Mouse (Mus musculus) midbrain, embryonic 14.5 days (tissue): ENCODE measurements at regions not wholly inside any gene's neighbourhood (a gene's known extent, or its start where the extent isn't known, plus 50 kb on each side); places are given as distances from the start of the nearest gene placed in this dataset.

Source experiments
- ATAC-seq: fragments of 200-750 bp; cut with Nextera tagmentation; 2 replicates; pipeline ENCODE4 v1.8.0; 2017; ENCODE audit warnings: moderate number of reproducible peaks, moderate library complexity; ENCODE audit not compliant: low FRiP score, low TSS enrichment
- DNase-seq: peaks from one replicate; pipeline ENCODE4 v3.0.0-alpha.2; 2015
- H3K27ac ChIP-seq: fragments of 300-500 bp; sonication (generic); replicated peaks from 2 replicates; pipeline ENCODE4 v1.5.1; 2014; ENCODE audit warnings: mild to moderate bottlenecking, low read depth, low read length, moderate library complexity
- H3K27me3 ChIP-seq: fragments of 300-500 bp; sonication (generic); 2 replicates; pipeline ENCODE4 v1.6.1; 2014; ENCODE audit warnings: low read length, control low read depth, mixed read lengths; ENCODE audit not compliant: control insufficient read depth, insufficient read depth
- H3K36me3 ChIP-seq: fragments of 300-500 bp; sonication (generic); 2 replicates; pipeline ENCODE4 v1.6.1; 2014; ENCODE audit warnings: low read length, control low read depth; ENCODE audit not compliant: control insufficient read depth, insufficient read depth
- H3K4me1 ChIP-seq: fragments of 300-500 bp; sonication (generic); 2 replicates; pipeline ENCODE4 v1.6.1; 2014; ENCODE audit warnings: mild to moderate bottlenecking, antibody characterized with exemption, low read length, control low read depth; ENCODE audit not compliant: control insufficient read depth, insufficient read depth
- H3K4me2 ChIP-seq: fragments of 300-500 bp; sonication (generic); 2 replicates; pipeline ENCODE4 v1.6.1; 2014; ENCODE audit warnings: mild to moderate bottlenecking, low read length, moderate library complexity
- H3K4me3 ChIP-seq: fragments of 300-500 bp; sonication (generic); replicated peaks from 2 replicates; pipeline ENCODE4 v1.5.1; 2014; ENCODE audit warnings: low read depth, low read length
- H3K9ac ChIP-seq: fragments of 300-500 bp; sonication (generic); replicated peaks from 2 replicates; pipeline ENCODE4 v1.6.1; 2014; ENCODE audit warnings: mild to moderate bottlenecking, low read length, moderate library complexity
- H3K9me3 ChIP-seq: fragments of 300-500 bp; sonication (generic); 2 replicates; pipeline ENCODE4 v1.6.1; 2016; ENCODE audit warnings: low read length, control low read depth, mixed read lengths; ENCODE audit not compliant: control insufficient read depth
- WGBS: fragments of 180-500 bp; shearing (Covaris S2); extraction: QIAGEN DNeasy Blood & Tissue Kit; methylation state at CpG from one replicate; pipeline ENCODE4 v1.1.7; 2014; 5-methylcytosine and 5-hydroxymethylcytosine counted together

- DNase-seq = no peak
- no peaks in the 10 kb centered on the region for H3K4me1 ChIP-seq
- H3K4me3 ChIP-seq = no peak overlapping the region
- peaks cover 6% of the 10 kb centered on the region for H3K9me3 ChIP-seq
- no peak overlapping the region for H3K4me2 ChIP-seq
- H3K27me3 ChIP-seq = no peaks in the 10 kb centered on the region
- H3K9ac ChIP-seq = no peak overlapping the region
- H3K27ac ChIP-seq = no peak overlapping the region
- H3K36me3 ChIP-seq = no peaks in the 10 kb centered on the region
- WGBS = 87% methylated on average over 7 of the region's 7 CpGs
- no peak for ATAC-seq
These were observed 54.7 kb upstream of the Irx5 start for GRCm38 (mm10) chr8:92302694-92303093.

- 91% methylated on average over 3 of the region's 3 CpGs for WGBS
- H3K9me3 ChIP-seq = peaks cover 6% of the 10 kb centered on the region
These were observed 56.4 kb upstream of the Irx5 start for GRCm38 (mm10) chr8:92301029-92301428.

GRCm38 (mm10) chr8:92286841-92287811 lies 70.3 kb upstream of the Irx5 start:
- no peaks in the 10 kb centered on the region for H3K9me3 ChIP-seq
- DNase-seq (peak; percentile 19), ATAC-seq (no peak)
- no peaks in the 10 kb centered on the region for H3K4me1 ChIP-seq
- H3K27me3 ChIP-seq = no peaks in the 10 kb centered on the region
- no peak overlapping the region for H3K9ac ChIP-seq
- no peaks in the 10 kb centered on the region for H3K36me3 ChIP-seq
- H3K4me2 ChIP-seq = no peak overlapping the region
- no peak overlapping the region for H3K27ac ChIP-seq
- 75% methylated on average over 26 of the region's 26 CpGs for WGBS
- H3K4me3 ChIP-seq = no peak overlapping the region

More at GRCm38 (mm10) chr8:92301029-92301428, 56.4 kb upstream of the Irx5 start:
- H3K4me2 ChIP-seq = no peak overlapping the region
- H3K36me3 ChIP-seq = no peaks in the 10 kb centered on the region
- ATAC-seq (no peak), DNase-seq (no peak)
- no peak overlapping the region for H3K9ac ChIP-seq
- no peaks in the 10 kb centered on the region for H3K4me1 ChIP-seq
- no peak overlapping the region for H3K4me3 ChIP-seq
- H3K27ac ChIP-seq = no peak overlapping the region
- H3K27me3 ChIP-seq = no peaks in the 10 kb centered on the region

- H3K9ac ChIP-seq = no peak overlapping the region
- no peak for ATAC-seq
- H3K4me1 ChIP-seq = no peaks in the 10 kb centered on the region
- H3K27me3 ChIP-seq = no peaks in the 10 kb centered on the region
- H3K9me3 ChIP-seq = no peaks in the 10 kb centered on the region
- WGBS = 96% methylated on average over 5 of the region's 5 CpGs
- no peak overlapping the region for H3K4me3 ChIP-seq
- no peaks in the 10 kb centered on the region for H3K36me3 ChIP-seq
- no peak overlapping the region for H3K27ac ChIP-seq
- no peak overlapping the region for H3K4me2 ChIP-seq
- no peak for DNase-seq
These were observed 81.7 kb upstream of the Irx5 start for GRCm38 (mm10) chr8:92275755-92276154.

- WGBS = 98% methylated on average over 1 of the region's 1 CpGs
- Histone ChIP-seq H3K9me3 (no peaks in the 10 kb centered on the region), H3K4me2 (no peak overlapping the region), H3K27ac (no peak overlapping the region), H3K4me1 (no peaks in the 10 kb centered on the region), H3K27me3 (no peaks in the 10 kb centered on the region), H3K4me3 (no peak overlapping the region), H3K36me3 (no peaks in the 10 kb centered on the region), H3K9ac (no peak overlapping the region)
- ATAC-seq = no peak
- DNase-seq = no peak
These were observed 84.7 kb upstream of the Irx5 start for GRCm38 (mm10) chr8:92272726-92273125.

- Histone ChIP-seq H3K27ac (no peak overlapping the region), H3K36me3 (no peaks in the 10 kb centered on the region), H3K4me2 (no peak overlapping the region), H3K4me1 (no peaks in the 10 kb centered on the region), H3K4me3 (no peak overlapping the region), H3K9ac (no peak overlapping the region), H3K9me3 (no peaks in the 10 kb centered on the region), H3K27me3 (no peaks in the 10 kb centered on the region)
- no peak for DNase-seq
- no peak for ATAC-seq
- 78% methylated on average over 5 of the region's 5 CpGs for WGBS
These were observed 85.4 kb upstream of the Irx5 start for GRCm38 (mm10) chr8:92272073-92272472.

GRCm38 (mm10) chr8:92270636-92271035 lies 86.8 kb upstream of the Irx5 start:
- Histone ChIP-seq H3K9ac (no peak overlapping the region), H3K36me3 (no peaks in the 10 kb centered on the region), H3K27ac (no peak overlapping the region), H3K4me2 (no peak overlapping the region), H3K9me3 (no peaks in the 10 kb centered on the region), H3K27me3 (no peaks in the 10 kb centered on the region), H3K4me1 (peaks cover 9% of the 10 kb centered on the region; the same call in 1 of the 2 replicates), H3K4me3 (no peak overlapping the region)
- no peak for ATAC-seq
- no peak for DNase-seq

- Histone ChIP-seq H3K27me3 (no peaks in the 10 kb centered on the region), H3K4me3 (no peak overlapping the region), H3K4me2 (no peak overlapping the region), H3K9me3 (no peaks in the 10 kb centered on the region), H3K27ac (no peak overlapping the region), H3K4me1 (peaks cover 13% of the 10 kb centered on the region; the same call in 1 of the 2 replicates), H3K36me3 (no peaks in the 10 kb centered on the region), H3K9ac (no peak overlapping the region)
- WGBS = 64% methylated on average over 6 of the region's 6 CpGs
- DNase-seq = no peak
- no peak for ATAC-seq
These were observed 90.0 kb upstream of the Irx5 start for GRCm38 (mm10) chr8:92267415-92267814.

- Histone ChIP-seq H3K27me3 (no peaks in the 10 kb centered on the region), H3K9me3 (no peaks in the 10 kb centered on the region), H3K9ac (no peak overlapping the region), H3K36me3 (no peaks in the 10 kb centered on the region), H3K4me3 (no peak overlapping the region), H3K27ac (no peak overlapping the region), H3K4me1 (peaks cover 3% of the 10 kb centered on the region; the same call in 1 of the 2 replicates), H3K4me2 (no peak overlapping the region)
- ATAC-seq = no peak
- 49% methylated on average over 8 of the region's 8 CpGs for WGBS
- DNase-seq = peak; percentile 58
These were observed 97.4 kb upstream of the Irx5 start for GRCm38 (mm10) chr8:92260056-92260455.
